Mouse (Mus musculus): ENCODE measurements around the gene Duxf3.
"Not testable (repeated sequence)": the region's sequence is repeated elsewhere in the genome, so short reads cannot be mapped to it uniquely, and the experiment has no call there.

The Duxf3 gene

GRCm38 (mm10) chr10:58232641-58232969 is at the start of gene Duxf3:
TSS of gene Duxf3 (minus strand) at chr10:58232675.
- in situ Hi-C loops (cut with MboI, MseI) = not testable (repeated sequence)

- in situ Hi-C loops (cut with MboI, MseI) = no loop called here
Observed at GRCm38 (mm10) chr10:58282238-58282637, 49.8 kb upstream of the Duxf3 start.

- in situ Hi-C loops (cut with MboI, MseI) = no loop called here
Observed at GRCm38 (mm10) chr10:58258466-58258865, 26.0 kb upstream of the Duxf3 start.

GRCm38 (mm10) chr10:58255954-58256353 is 23.5 kb upstream of the Duxf3 start:
- in situ Hi-C loops (cut with MboI, MseI) = no loop called here

- in situ Hi-C loops (cut with MboI, MseI) = no loop called here
Observed at GRCm38 (mm10) chr10:58255213-58255892, 22.9 kb upstream of the Duxf3 start, which contains the start of gene Gcc2. TSS of gene Gcc2 (plus strand) at chr10:58255497.

GRCm38 (mm10) chr10:58254635-58255175 is 22.2 kb upstream of the Duxf3 start:
- in situ Hi-C loops (cut with MboI, MseI) = no loop called here

GRCm38 (mm10) chr10:58249535-58249934 is 17.1 kb upstream of the Duxf3 start:
- in situ Hi-C loops (cut with MboI, MseI) = no loop called here

- in situ Hi-C loops (cut with MboI, MseI) = not testable (repeated sequence)
Observed at GRCm38 (mm10) chr10:58238984-58239740, 6.7 kb upstream of the Duxf3 start.

GRCm38 (mm10) chr10:58236613-58237012 is 4.1 kb upstream of the Duxf3 start, which contains the start of gene Gm4981:
TSS of gene Gm4981 (minus strand) at chr10:58236701.
- in situ Hi-C loops (cut with MboI, MseI) = no loop called here

- in situ Hi-C loops (cut with MboI, MseI) = not testable (repeated sequence)
Observed at GRCm38 (mm10) chr10:58234985-58235384, 2.5 kb upstream of the Duxf3 start.

- in situ Hi-C loops (cut with MboI, MseI) = not testable (repeated sequence)
Observed at GRCm38 (mm10) chr10:58233740-58234121, 1.3 kb upstream of the Duxf3 start.

- in situ Hi-C loops (cut with MboI, MseI) = not testable (repeated sequence)
Observed at GRCm38 (mm10) chr10:58233054-58233739, 722 bp upstream of the Duxf3 start.

- in situ Hi-C loops (cut with MboI, MseI) = not testable (repeated sequence)
Observed at GRCm38 (mm10) chr10:58231779-58232640, 465 bp downstream of the Duxf3 start.

- in situ Hi-C loops (cut with MboI, MseI) = not testable (repeated sequence)
Observed at GRCm38 (mm10) chr10:58231088-58231487, 1.4 kb downstream of the Duxf3 start.

GRCm38 (mm10) chr10:58230021-58230420 is 2.5 kb downstream of the Duxf3 start:
- in situ Hi-C loops (cut with MboI, MseI) = not testable (repeated sequence)

- in situ Hi-C loops (cut with MboI, MseI) = not testable (repeated sequence)
Observed at GRCm38 (mm10) chr10:58227798-58228197, 4.7 kb downstream of the Duxf3 start.

GRCm38 (mm10) chr10:58226357-58226756 is 6.1 kb downstream of the Duxf3 start:
- in situ Hi-C loops (cut with MboI, MseI) = not testable (repeated sequence)

GRCm38 (mm10) chr10:58224827-58225785 is 7.4 kb downstream of the Duxf3 start, which contains the start of gene AW822073:
TSS of gene AW822073 (minus strand) at chr10:58224930.
- in situ Hi-C loops (cut with MboI, MseI) = loop anchor here (5.0 to 25.0 kb wide), 9 partner anchors 368 to 2013 kb away; no protein-coding TSS in a partner anchor

- in situ Hi-C loops (cut with MboI, MseI) = loop anchor here (5.0 to 25.0 kb wide), 9 partner anchors 367 to 2012 kb away; no protein-coding TSS in a partner anchor
Observed at GRCm38 (mm10) chr10:58223972-58224805, 8.3 kb downstream of the Duxf3 start.

Measured in T-helper 1 cell (primary cell).